8 mouse cellular contexts compared by ENCODE assay signal in the genomic region with DNA sequence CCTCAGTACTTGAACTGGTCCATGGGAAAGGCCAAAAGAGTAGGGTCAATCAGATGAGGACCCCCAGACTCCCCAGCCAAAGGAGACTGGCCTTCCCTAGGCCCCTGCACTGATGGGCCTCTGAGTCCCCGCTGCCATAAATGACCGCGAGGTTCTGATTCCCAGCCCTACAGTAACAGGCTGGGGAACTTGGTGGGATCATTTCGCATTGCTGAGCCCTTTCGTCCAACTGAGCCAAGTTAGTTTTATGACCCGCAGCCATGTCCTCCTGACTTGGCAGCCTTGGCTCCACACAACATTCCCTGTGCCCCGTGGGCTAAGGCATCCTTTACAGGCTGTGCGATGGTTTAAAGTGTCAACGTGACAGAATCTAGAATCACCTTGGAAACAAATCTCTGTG. TPM values are rescaled to one million over a fixed set of nuclear protein-coding genes. Genes with fewer than 3 reads are reported as not detected.
DNase-seq lines count a peak whose midpoint lies in the region; ATAC-seq and TF ChIP-seq lines count a peak whose summit lies in the region.

No protein-coding gene starts in this region.

- ATAC-seq in kidney, embryonic 14.5 days (ENCODE audit: low FRiP score, low TSS enrichment): no peak
- ATAC-seq in hindbrain, embryonic 15.5 days (ENCODE audit: low FRiP score, low read depth): no peak
- no peak; the same call in 1 of the 2 replicates for ATAC-seq in midbrain, embryonic 16.5 days

- peak overlapping the region; percentile 80 for H3K4me3 ChIP-seq in kidney, embryonic 14.5 days (ENCODE audit: low read length)
- peak overlapping the region; percentile 88 for H3K4me3 ChIP-seq in bone marrow macrophage, adult 2 months (ENCODE audit: insufficient read depth, low read length)
- peak overlapping the region; percentile 87 for H3K4me3 ChIP-seq in hindbrain, embryonic 15.5 days
- H3K4me3 ChIP-seq in midbrain, embryonic 16.5 days (ENCODE audit: low read depth, low read length): peak overlapping the region; percentile 97

- no peaks in the 10 kb centered on the region for H3K9me3 ChIP-seq in kidney, embryonic 14.5 days (ENCODE audit: control insufficient read depth, low read length)
- H3K9me3 ChIP-seq in hindbrain, embryonic 15.5 days: no peaks in the 10 kb centered on the region
- H3K9me3 ChIP-seq in midbrain, embryonic 16.5 days (replicated peaks; ENCODE audit: control insufficient read depth, low read length, poor library complexity, severe bottlenecking): no peaks in the 10 kb centered on the region

- TF ChIP-seq CTCF in bone marrow macrophage, adult 2 months (IDR thresholded peaks at IDR 0.05; ENCODE audit: low read depth, low read length): no peak

- 25% methylated on average over 9 of the region's 9 CpGs for WGBS in kidney, embryonic 14.5 days
- WGBS in hindbrain, embryonic 15.5 days: 56% methylated on average over 9 of the region's 9 CpGs
- WGBS in midbrain, embryonic 16.5 days: 51% methylated on average over 9 of the region's 9 CpGs

- H3K36me3 ChIP-seq in kidney, embryonic 14.5 days (ENCODE audit: control insufficient read depth, insufficient read depth, low read length): no peaks in the 10 kb centered on the region
- H3K36me3 ChIP-seq in hindbrain, embryonic 15.5 days: no peaks in the 10 kb centered on the region
- no peaks in the 10 kb centered on the region for H3K36me3 ChIP-seq in midbrain, embryonic 16.5 days (ENCODE audit: control insufficient read depth, insufficient read depth, low read length)

- peak overlapping the region; percentile 89 for H3K9ac ChIP-seq in kidney, embryonic 14.5 days (ENCODE audit: low read depth, low read length)
- H3K9ac ChIP-seq in hindbrain, embryonic 15.5 days: peak overlapping the region; percentile 76; the same call in 1 of the 2 replicates
- peak overlapping the region; percentile 85; the same call in 1 of the 2 replicates for H3K9ac ChIP-seq in midbrain, embryonic 16.5 days (ENCODE audit: low read depth, low read length)

- H3K27ac ChIP-seq in kidney, embryonic 14.5 days (ENCODE audit: low read depth, low read length): peak overlapping the region; percentile 43; the same call in 1 of the 2 replicates
- peak overlapping the region; percentile 88 for H3K27ac ChIP-seq in bone marrow macrophage, adult 2 months (ENCODE audit: insufficient read depth, low read depth, low read length)
- H3K27ac ChIP-seq in hindbrain, embryonic 15.5 days (replicated peaks): peak overlapping the region; percentile 86; the same call in 1 of the 2 replicates
- no peak overlapping the region for H3K27ac ChIP-seq in midbrain, embryonic 16.5 days (ENCODE audit: low read length)

- no peak for TF ChIP-seq POLR2A in bone marrow macrophage, adult 2 months (IDR thresholded peaks at IDR 0.05; ENCODE audit: borderline replicate concordance, low read depth, low read length)

- H3K4me1 ChIP-seq in kidney, embryonic 14.5 days (ENCODE audit: control insufficient read depth, insufficient read depth, low read length): peaks cover 16% of the 10 kb centered on the region
- H3K4me1 ChIP-seq in bone marrow macrophage, adult 2 months (ENCODE audit: control insufficient read depth, insufficient read depth, low read length): peaks cover 34% of the 10 kb centered on the region
- H3K4me1 ChIP-seq in hindbrain, embryonic 15.5 days (replicated peaks): peaks cover 38% of the 10 kb centered on the region
- H3K4me1 ChIP-seq in midbrain, embryonic 16.5 days (ENCODE audit: control insufficient read depth, insufficient read depth, low read length): peaks cover 21% of the 10 kb centered on the region

- H3K27me3 ChIP-seq in kidney, embryonic 14.5 days (ENCODE audit: control insufficient read depth, insufficient read depth, low read length): no peaks in the 10 kb centered on the region
- no peaks in the 10 kb centered on the region for H3K27me3 ChIP-seq in hindbrain, embryonic 15.5 days
- H3K27me3 ChIP-seq in midbrain, embryonic 16.5 days (ENCODE audit: control insufficient read depth, insufficient read depth, low read depth, low read length): no peaks in the 10 kb centered on the region

- H3K4me2 ChIP-seq in kidney, embryonic 14.5 days (replicated peaks; ENCODE audit: low read depth, low read length): peak overlapping the region; percentile 55
- peak overlapping the region; percentile 96 for H3K4me2 ChIP-seq in hindbrain, embryonic 15.5 days
- peak overlapping the region; percentile 83 for H3K4me2 ChIP-seq in midbrain, embryonic 16.5 days (ENCODE audit: low read length)

- no peak for DNase-seq in kidney, postnatal 36 days
- no peak for DNase-seq in layer of hippocampus, postnatal 36 days
- DNase-seq in frontal cortex, postnatal 36 days (ENCODE audit: low spot score in 2 of 2): no peak
- DNase-seq in spleen, postnatal 36 days (ENCODE audit: low spot score in 2 of 2): no peak

RNA-seq across cellular contexts. Expression of a gene that starts 1.0 kb away (rescaled TPM):
- polyA plus RNA-seq in kidney, embryonic 14.5 days (2014; fragmentation: Nextera tagmentation; extraction: Ambion mirVana): 19.5 and 31.2 TPM in 2 replicates
- 160 and 171 TPM in 2 replicates for polyA plus RNA-seq in bone marrow macrophage, adult 2 months (2012; ENCODE audit: insufficient read depth, insufficient read length, missing spikeins)
- polyA plus RNA-seq in hindbrain, embryonic 15.5 days (2015; fragmentation: Nextera tagmentation; extraction: Ambion mirVana): 10.2 and 11.3 TPM in 2 replicates
- polyA plus RNA-seq in midbrain, embryonic 16.5 days (2015; fragmentation: Nextera tagmentation; extraction: Ambion mirVana): 8.3 and 8.9 TPM in 2 replicates
- 10 to 100 TPM; 27.5 to 34.3 TPM for total RNA-seq in layer of hippocampus, postnatal 36 days (2021)

RNA-seq across cellular contexts. Expression of a gene that starts 1.1 kb away (rescaled TPM):
- 61.3 and 66.4 TPM in 2 replicates for polyA plus RNA-seq in kidney, embryonic 14.5 days (2014; fragmentation: Nextera tagmentation; extraction: Ambion mirVana)
- 26.1 and 28.0 TPM in 2 replicates for polyA plus RNA-seq in bone marrow macrophage, adult 2 months (2012; ENCODE audit: insufficient read depth, insufficient read length, missing spikeins)
- polyA plus RNA-seq in hindbrain, embryonic 15.5 days (2015; fragmentation: Nextera tagmentation; extraction: Ambion mirVana): 99.6 and 99.8 TPM in 2 replicates
- 110 and 117 TPM in 2 replicates for polyA plus RNA-seq in midbrain, embryonic 16.5 days (2015; fragmentation: Nextera tagmentation; extraction: Ambion mirVana)
- total RNA-seq in layer of hippocampus, postnatal 36 days (2021): 10 to 100 TPM; 86.7 to 91.0 TPM
